Mouse (Mus musculus): ENCODE measurements around the gene Caml. TPM values are rescaled to one million over a fixed set of nuclear protein-coding genes. Genes with fewer than 3 reads are reported as not detected.
"Not testable (repeated sequence)": the region's sequence is repeated elsewhere in the genome, so short reads cannot be mapped to it uniquely, and the experiment has no call there.

Gene Caml
- 33.9 and 46.9 TPM in 2 replicates for total RNA-seq (2014; fragmentation: Nextera tagmentation)
- 33.0 and 49.9 TPM in 2 replicates for total RNA-seq (2017)

- ATAC-seq (replicated peaks; ENCODE audit: poor library complexity, severe bottlenecking), result peak; percentile 96
Observed at GRCm38 (mm10) chr13:55622649-55623541, at the start of gene Caml. Gene Caml (plus strand): TSS chr13:55623005.

- no peak for ATAC-seq (replicated peaks; ENCODE audit: poor library complexity, severe bottlenecking)
Observed at GRCm38 (mm10) chr13:55573432-55573831, 49.4 kb upstream of the Caml start, which contains the start of gene Tmed9. Gene Tmed9 (plus strand): TSS chr13:55573732.

GRCm38 (mm10) chr13:55574321-55574720 lies 48.5 kb upstream of the Caml start:
- ATAC-seq (replicated peaks; ENCODE audit: poor library complexity, severe bottlenecking), result no peak

GRCm38 (mm10) chr13:55575932-55576331 lies 46.9 kb upstream of the Caml start:
- ATAC-seq (replicated peaks; ENCODE audit: poor library complexity, severe bottlenecking), result no peak

GRCm38 (mm10) chr13:55576872-55577271 lies 45.9 kb upstream of the Caml start:
- ATAC-seq (replicated peaks; ENCODE audit: poor library complexity, severe bottlenecking), result not testable (repeated sequence)

- ATAC-seq (replicated peaks; ENCODE audit: poor library complexity, severe bottlenecking), result no peak
Observed at GRCm38 (mm10) chr13:55578086-55578485, 44.7 kb upstream of the Caml start.

GRCm38 (mm10) chr13:55591961-55592490 lies 30.8 kb upstream of the Caml start:
- ATAC-seq (replicated peaks; ENCODE audit: poor library complexity, severe bottlenecking), result no peak

- peak; percentile 99 for ATAC-seq (replicated peaks; ENCODE audit: poor library complexity, severe bottlenecking)
Observed at GRCm38 (mm10) chr13:55592512-55593253, 30.1 kb upstream of the Caml start.

- no peak; the same call in 1 of the 2 replicates for ATAC-seq (replicated peaks; ENCODE audit: poor library complexity, severe bottlenecking)
Observed at GRCm38 (mm10) chr13:55593254-55593747, 29.5 kb upstream of the Caml start.

GRCm38 (mm10) chr13:55595375-55595774 lies 27.4 kb upstream of the Caml start:
- no peak for ATAC-seq (replicated peaks; ENCODE audit: poor library complexity, severe bottlenecking)

GRCm38 (mm10) chr13:55596802-55597201 lies 26.0 kb upstream of the Caml start:
- no peak for ATAC-seq (replicated peaks; ENCODE audit: poor library complexity, severe bottlenecking)

GRCm38 (mm10) chr13:55599566-55600540 lies 23.0 kb upstream of the Caml start, which contains the start of gene B4galt7:
Gene B4galt7 (plus strand): TSS chr13:55599896.
- peak; percentile 85 for ATAC-seq (replicated peaks; ENCODE audit: poor library complexity, severe bottlenecking)

GRCm38 (mm10) chr13:55600657-55601056 lies 22.1 kb upstream of the Caml start:
- peak; percentile 81 for ATAC-seq (replicated peaks; ENCODE audit: poor library complexity, severe bottlenecking)

GRCm38 (mm10) chr13:55601611-55602010 lies 21.2 kb upstream of the Caml start:
- ATAC-seq (replicated peaks; ENCODE audit: poor library complexity, severe bottlenecking), result peak; percentile 28; the same call in 1 of the 2 replicates

- ATAC-seq (replicated peaks; ENCODE audit: poor library complexity, severe bottlenecking), result no peak
Observed at GRCm38 (mm10) chr13:55604606-55605005, 18.2 kb upstream of the Caml start.

GRCm38 (mm10) chr13:55606899-55607623 lies 15.7 kb upstream of the Caml start:
- no peak for ATAC-seq (replicated peaks; ENCODE audit: poor library complexity, severe bottlenecking)

- ATAC-seq (replicated peaks; ENCODE audit: poor library complexity, severe bottlenecking), result no peak
Observed at GRCm38 (mm10) chr13:55607624-55608006, 15.2 kb upstream of the Caml start.

- no peak for ATAC-seq (replicated peaks; ENCODE audit: poor library complexity, severe bottlenecking)
Observed at GRCm38 (mm10) chr13:55611996-55612395, 10.8 kb upstream of the Caml start.

- no peak for ATAC-seq (replicated peaks; ENCODE audit: poor library complexity, severe bottlenecking)
Observed at GRCm38 (mm10) chr13:55613471-55613870, 9.3 kb upstream of the Caml start.
